Mouse (Mus musculus): ENCODE measurements around the gene Dcx.

DNA sequence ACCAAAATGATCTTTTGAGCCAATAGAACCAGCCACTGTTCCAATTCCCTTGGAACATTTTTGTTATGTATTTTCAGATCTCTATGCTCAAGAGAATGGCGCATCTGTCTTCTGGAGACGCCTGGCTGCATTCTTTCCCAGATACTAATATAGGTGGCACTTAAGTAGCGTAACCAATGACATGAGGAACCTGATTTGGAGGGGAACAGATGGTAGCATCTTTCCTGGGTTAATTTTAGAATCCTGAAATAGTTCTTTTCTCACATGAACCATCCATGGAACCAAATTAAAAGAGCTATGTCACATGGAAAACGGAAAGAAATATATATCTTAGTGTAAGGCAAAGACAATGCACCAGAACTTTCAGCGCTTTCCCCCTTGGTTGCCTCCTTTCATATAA, 11.0 kb downstream of the Dcx start:
- no peak for TF ChIP-seq CTCF (IDR thresholded peaks at IDR 0.05; ENCODE audit: borderline replicate concordance, insufficient read depth, low read length)
- no peak for TF ChIP-seq POLR2A (IDR thresholded peaks at IDR 0.05; ENCODE audit: low read depth, low read length)
